In the genomic region with DNA sequence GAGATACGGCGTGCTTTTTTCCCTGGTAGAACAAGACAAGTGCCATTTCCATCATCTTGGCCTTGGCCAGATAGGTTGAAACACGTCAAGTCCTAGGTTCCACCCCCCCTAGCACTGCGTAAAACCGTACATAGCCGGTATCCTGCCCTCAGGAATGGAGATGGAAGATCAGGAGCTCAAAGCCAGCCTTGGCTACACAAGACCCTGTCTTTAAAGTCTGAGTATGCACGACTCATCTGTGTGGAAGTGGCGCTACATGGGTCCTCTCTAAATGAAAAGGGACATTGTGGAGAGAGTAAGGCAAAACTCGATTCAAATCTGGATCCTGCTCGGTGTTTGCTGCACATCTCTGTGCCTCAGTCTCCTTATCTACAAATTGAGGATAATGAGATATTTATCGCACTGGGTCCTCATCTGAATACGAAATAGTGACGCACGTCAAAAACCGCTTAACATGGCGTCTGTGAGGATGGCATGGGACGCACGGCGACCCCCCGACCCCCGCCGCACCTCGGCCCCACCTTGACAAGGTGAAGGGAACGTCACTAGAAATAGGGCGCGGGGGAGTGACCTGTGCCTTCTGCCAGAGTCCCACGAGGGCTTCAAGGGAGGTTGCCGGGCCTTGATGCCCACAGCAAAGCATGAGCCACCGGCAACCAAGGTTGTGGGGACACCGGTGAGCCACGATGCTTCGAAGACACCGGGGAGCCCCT, we compare ENCODE assay signal across 1 mouse cellular context.
TF ChIP-seq lines count a peak whose summit lies in the region.

No protein-coding gene starts in this region.

TF ChIP-seq in MEL, 35 proteins besides CTCF, POLR2A, EP300 and RAD21 (continued from another document):
- TF ChIP-seq E2F4 (IDR thresholded peaks at IDR 0.05; ENCODE audit: borderline replicate concordance, low read depth, low read length): peak; percentile 24; the same call in 1 of the 2 replicates
- TF ChIP-seq GATA1 (IDR thresholded peaks at IDR 0.05; ENCODE audit: low read depth, low read length): peak; percentile 50
- no peak for TF ChIP-seq MAZ (IDR thresholded peaks at IDR 0.05; ENCODE audit: low read depth, low read length)
- TF ChIP-seq BHLHE40 (IDR thresholded peaks at IDR 0.05; ENCODE audit: borderline replicate concordance, low read depth, low read length): 0 out of 2 replicates have a peak, but pooled peaks have one; percentile 4
